In genomic region chr5:146567054-146567453, GRCm38 (mm10) we compare ENCODE assay signal across 10 mouse cellular contexts. TPM values are rescaled to one million over a fixed set of nuclear protein-coding genes. Genes with fewer than 3 reads are reported as not detected.
DNase-seq lines count a peak whose midpoint lies in the region; ATAC-seq and TF ChIP-seq lines count a peak whose summit lies in the region.
"Had no signal": no experiment of that assay in that cellular context is flagged by ENCODE, and none has a peak within 500 bp of the region (broad histone marks: within the 10 kb centered on the region; RNA-seq: fewer than 3 reads in every experiment).

No protein-coding gene starts in this region.

- H3K4me3 ChIP-seq in heart, adult 2 months, result no peak overlapping the region
- no peak overlapping the region for H3K4me3 ChIP-seq in heart, embryonic 10.5 days
- no peak overlapping the region for H3K4me3 ChIP-seq in limb, embryonic 11.5 days (ENCODE audit: low read depth, low read length)
- no peak overlapping the region for H3K4me3 ChIP-seq in cerebellum, adult 2 months (replicated peaks; ENCODE audit: insufficient read depth, low read depth, low read length)

- no peak overlapping the region for H3K9ac ChIP-seq in heart, adult 2 months (ENCODE audit: low read depth, low read length)
- H3K9ac ChIP-seq in limb, embryonic 11.5 days (ENCODE audit: low read length), result no peak overlapping the region

- no peak overlapping the region for H3K27ac ChIP-seq in heart, adult 2 months
- H3K27ac ChIP-seq in heart, embryonic 10.5 days, result no peak overlapping the region
- H3K27ac ChIP-seq in limb, embryonic 11.5 days (replicated peaks; ENCODE audit: low read depth, low read length), result no peak overlapping the region
- no peak overlapping the region for H3K27ac ChIP-seq in cerebellum, adult 2 months (ENCODE audit: insufficient read depth, low read length)

- H3K4me2 ChIP-seq in limb, embryonic 11.5 days (ENCODE audit: low read depth, severe bottlenecking), result no peak overlapping the region

- H3K9me3 ChIP-seq in heart, embryonic 10.5 days, result no peaks in the 10 kb centered on the region
- H3K9me3 ChIP-seq in limb, embryonic 11.5 days (ENCODE audit: control insufficient read depth, low read length), result no peaks in the 10 kb centered on the region

- ATAC-seq in limb, embryonic 11.5 days (ENCODE audit: insufficient number of reproducible peaks, low FRiP score, low TSS enrichment, low read depth), result no peak
- ATAC-seq: activated CD4-positive, CD25-positive, alpha-beta regulatory T cell, adult 4 months had no signal

- H3K36me3 ChIP-seq in heart, adult 2 months (ENCODE audit: control insufficient read depth, insufficient read depth, low read length), result no peaks in the 10 kb centered on the region
- no peaks in the 10 kb centered on the region for H3K36me3 ChIP-seq in heart, embryonic 10.5 days
- no peaks in the 10 kb centered on the region for H3K36me3 ChIP-seq in limb, embryonic 11.5 days (ENCODE audit: control insufficient read depth, insufficient read depth, low read length)

- 61% methylated on average over 4 of the region's 4 CpGs for WGBS in heart, adult 2 months
- 52% methylated on average over 4 of the region's 4 CpGs for WGBS in heart, embryonic 10.5 days
- 60% methylated on average over 4 of the region's 4 CpGs for WGBS in limb, embryonic 11.5 days
- WGBS in cerebellum, adult 2 months, result 65% methylated on average over 4 of the region's 4 CpGs

- no peaks in the 10 kb centered on the region for H3K27me3 ChIP-seq in heart, adult 2 months (ENCODE audit: control insufficient read depth, insufficient read depth, low read length)
- H3K27me3 ChIP-seq in heart, embryonic 10.5 days (ENCODE audit: insufficient read depth, poor library complexity, severe bottlenecking), result no peaks in the 10 kb centered on the region
- no peaks in the 10 kb centered on the region for H3K27me3 ChIP-seq in limb, embryonic 11.5 days (ENCODE audit: control insufficient read depth, insufficient read depth, low read length)
- H3K27me3 ChIP-seq in cerebellum, adult 2 months (ENCODE audit: control insufficient read depth, insufficient read depth, low read length), result no peaks in the 10 kb centered on the region

- DNase-seq in heart, adult 2 months, result no peak
- no peak for DNase-seq in heart, embryonic 10.5 days (ENCODE audit: low spot score)
- peak; percentile 25 for DNase-seq in right cerebral cortex, postnatal 4 days
- no peak for DNase-seq in right cerebral cortex, postnatal 36 days (ENCODE audit: low spot score in 2 of 2)
- peak; percentile 82 for DNase-seq in limb, embryonic 11.5 days (ENCODE audit: low spot score)
- DNase-seq in thymus, postnatal 4 days, result peak; percentile 68
- no peak for DNase-seq in cerebellum, adult 2 months
- DNase-seq in urinary bladder, postnatal 10 days (ENCODE audit: low spot score), result no peak

- H3K79me2 ChIP-seq in heart, adult 2 months (replicated peaks; ENCODE audit: control insufficient read depth, insufficient read depth, low read length), result no peaks in the 10 kb centered on the region

- no peak for TF ChIP-seq EP300 in heart, adult 2 months (IDR thresholded peaks at IDR 0.05; ENCODE audit: insufficient read depth, low read depth, low read length)

- TF ChIP-seq CTCF in heart, adult 2 months (IDR thresholded peaks at IDR 0.05), result peak; percentile 30
- no peak for TF ChIP-seq CTCF in cerebellum, adult 2 months (IDR thresholded peaks at IDR 0.05; ENCODE audit: borderline replicate concordance, insufficient read depth, low read depth, low read length)

- intact Hi-C loops in heart, adult 2 months (cut with DNase I), result no loop called here

- TF ChIP-seq POLR2A in heart, adult 2 months (IDR thresholded peaks at IDR 0.05; ENCODE audit: insufficient read depth, low read depth, low read length), result no peak
- no peak for TF ChIP-seq POLR2A in cerebellum, adult 2 months (IDR thresholded peaks at IDR 0.05; ENCODE audit: borderline replicate concordance, insufficient read depth, low read length)

- H3K4me1 ChIP-seq in heart, adult 2 months (ENCODE audit: control insufficient read depth, insufficient read depth, low read length), result no peaks in the 10 kb centered on the region
- H3K4me1 ChIP-seq in heart, embryonic 10.5 days, result no peaks in the 10 kb centered on the region
- no peaks in the 10 kb centered on the region for H3K4me1 ChIP-seq in limb, embryonic 11.5 days (ENCODE audit: control insufficient read depth, insufficient read depth, low read length)
- no peaks in the 10 kb centered on the region for H3K4me1 ChIP-seq in cerebellum, adult 2 months (ENCODE audit: control insufficient read depth, insufficient read depth, low read length)

RNA-seq across cellular contexts. Expression of gene Gm3415, which starts 11.1 kb away (rescaled TPM):
- not detected for total RNA-seq in heart, adult 2 months (2021)
- not detected in 2 replicates for polyA plus RNA-seq in heart, adult 2 months (2012; rRNA removed)
- not detected in 2 replicates for polyA plus RNA-seq in heart, embryonic 10.5 days (2016; fragmentation: Nextera tagmentation; extraction: Ambion mirVana)
- not detected in 2 replicates for polyA plus RNA-seq in limb, embryonic 11.5 days (2014; fragmentation: Nextera tagmentation; extraction: Ambion mirVana)
- polyA plus RNA-seq in cerebellum, adult 2 months (2012; rRNA removed), result not detected in 2 replicates
- total RNA-seq: left cerebral cortex, postnatal 10 days had no signal
- polyA plus RNA-seq: activated CD4-positive, CD25-positive, alpha-beta regulatory T cell, adult 4 months had no signal

RNA-seq across cellular contexts. Expression of gene Gpr12, which starts 18.0 kb away (rescaled TPM):
- not detected for total RNA-seq in heart, adult 2 months (2021)
- 0.27 TPM in 1 of 2 replicates, not detected in the other for polyA plus RNA-seq in heart, adult 2 months (2012; rRNA removed)
- polyA plus RNA-seq in heart, embryonic 10.5 days (2016; fragmentation: Nextera tagmentation; extraction: Ambion mirVana), result 0.09 and 0.23 TPM in 2 replicates
- polyA plus RNA-seq in limb, embryonic 11.5 days (2014; fragmentation: Nextera tagmentation; extraction: Ambion mirVana), result 0.19 TPM in 1 of 2 replicates, not detected in the other
- polyA plus RNA-seq in cerebellum, adult 2 months (2012; rRNA removed), result 12.1 and 12.7 TPM in 2 replicates
- polyA plus RNA-seq: activated CD4-positive, CD25-positive, alpha-beta regulatory T cell, adult 4 months had no signal

RNA-seq across cellular contexts. Expression of gene Gm3409, which starts 29.6 kb away (rescaled TPM):
- total RNA-seq in heart, adult 2 months (2021), result not detected
- not detected in 2 replicates for polyA plus RNA-seq in heart, adult 2 months (2012; rRNA removed)
- polyA plus RNA-seq in heart, embryonic 10.5 days (2016; fragmentation: Nextera tagmentation; extraction: Ambion mirVana), result not detected in 2 replicates
- not detected in 2 replicates for polyA plus RNA-seq in limb, embryonic 11.5 days (2014; fragmentation: Nextera tagmentation; extraction: Ambion mirVana)
- polyA plus RNA-seq in cerebellum, adult 2 months (2012; rRNA removed), result not detected in 2 replicates
- total RNA-seq: left cerebral cortex, postnatal 10 days had no signal
- polyA plus RNA-seq: activated CD4-positive, CD25-positive, alpha-beta regulatory T cell, adult 4 months had no signal

RNA-seq across cellular contexts. Expression of gene Gm3404, which starts 41.5 kb away (rescaled TPM):
- not detected for total RNA-seq in heart, adult 2 months (2021)
- polyA plus RNA-seq in heart, adult 2 months (2012; rRNA removed), result not detected in 2 replicates
- polyA plus RNA-seq in heart, embryonic 10.5 days (2016; fragmentation: Nextera tagmentation; extraction: Ambion mirVana), result not detected in 2 replicates
- polyA plus RNA-seq in limb, embryonic 11.5 days (2014; fragmentation: Nextera tagmentation; extraction: Ambion mirVana), result not detected in 2 replicates
- polyA plus RNA-seq in cerebellum, adult 2 months (2012; rRNA removed), result not detected in 2 replicates
- total RNA-seq: left cerebral cortex, postnatal 10 days had no signal
- polyA plus RNA-seq: activated CD4-positive, CD25-positive, alpha-beta regulatory T cell, adult 4 months had no signal

RNA-seq across cellular contexts. Expression of gene Gm3402, which starts 53.1 kb away (rescaled TPM):
- not detected for total RNA-seq in heart, adult 2 months (2021)
- not detected in 2 replicates for polyA plus RNA-seq in heart, adult 2 months (2012; rRNA removed)
- polyA plus RNA-seq in heart, embryonic 10.5 days (2016; fragmentation: Nextera tagmentation; extraction: Ambion mirVana), result not detected in 2 replicates
- polyA plus RNA-seq in limb, embryonic 11.5 days (2014; fragmentation: Nextera tagmentation; extraction: Ambion mirVana), result not detected in 2 replicates
- not detected in 2 replicates for polyA plus RNA-seq in cerebellum, adult 2 months (2012; rRNA removed)
- total RNA-seq: left cerebral cortex, postnatal 10 days had no signal
- polyA plus RNA-seq: activated CD4-positive, CD25-positive, alpha-beta regulatory T cell, adult 4 months had no signal

Comparison
In these comparisons a context has a peak if more than half of its experiments do, and no peak if none do; other contexts are left out.
1. DNase-seq: peak in right cerebral cortex, postnatal 4 days (single experiment), limb, embryonic 11.5 days (single experiment) and thymus, postnatal 4 days (single experiment); none in heart, adult 2 months (0 of 2), heart, embryonic 10.5 days (single experiment), right cerebral cortex, postnatal 36 days (0 of 2), cerebellum, adult 2 months (0 of 2) and urinary bladder, postnatal 10 days (single experiment).
2. RNA of gene Gpr12, which starts 18.0 kb away (polyA plus RNA-seq): 12.1 to 12.7 TPM in cerebellum, adult 2 months; 0.27 TPM in heart, adult 2 months, 0.19 TPM in limb, embryonic 11.5 days and 0.09 to 0.23 TPM in heart, embryonic 10.5 days; every median in the first group is over 10 times any median in the second.